Mouse (Mus musculus) CH12.LX (cell line): Measurements from ENCODE around the gene Cst9. TPM values are rescaled to one million over a fixed set of nuclear protein-coding genes. Genes with fewer than 3 reads are reported as not detected.

Experiments used
- DNase-seq: peaks from one replicate; pipeline ENCODE4 v3.0.0-alpha.2; 2013; ENCODE audit errors: extremely low read depth
- H3K27ac ChIP-seq: 2 replicates; pipeline ENCODE4 v1.5.1; 2012; ENCODE audit warnings: low read depth, mild to moderate bottlenecking, control low read depth, moderate library complexity; ENCODE audit not compliant: insufficient read depth
- H3K27me3 ChIP-seq: replicated peaks from 2 replicates; pipeline ENCODE3; 2012; ENCODE audit warnings: inconsistent platforms
- H3K36me3 ChIP-seq, 2 experiments: replicated peaks in 1 of 2; 2 replicates each; pipeline versions ENCODE3 to v1.6.1; 2012; ENCODE audit warnings: inconsistent platforms in 1 of 2, low read length in 1 of 2, mild to moderate bottlenecking in 1 of 2, mixed read lengths in 1 of 2, moderate library complexity in 1 of 2; ENCODE audit not compliant: control insufficient read depth in 1 of 2, insufficient read depth in 1 of 2
- H3K4me1 ChIP-seq, 2 experiments: 2 replicates each; pipeline ENCODE4 v1.6.1; 2012; ENCODE audit warnings: inconsistent platforms in 1 of 2, moderate library complexity in 1 of 2; ENCODE audit not compliant: insufficient read depth in 2 of 2, control insufficient read depth in 1 of 2
- H3K4me2 ChIP-seq: 2 replicates; pipeline ENCODE4 v1.6.1; 2012; ENCODE audit warnings: low read depth, mild to moderate bottlenecking, control low read depth; ENCODE audit not compliant: poor library complexity, insufficient read depth, severe bottlenecking
- H3K4me3 ChIP-seq, 3 experiments: fragments of 150-350 bp in 1 of 3; sonication (generic) in 1 of 3; replicated peaks in 1 of 3; 2 replicates each; pipeline versions ENCODE3 to v1.5.1; 2011 to 2012; ENCODE audit warnings: low read depth in 2 of 3, low read length in 2 of 3, mild to moderate bottlenecking in 2 of 3, moderate library complexity in 2 of 3, control low read depth in 1 of 3, improper control_type of control experiment in 1 of 3, inconsistent platforms in 1 of 3, mixed read lengths in 1 of 3; ENCODE audit not compliant: poor library complexity in 1 of 3
- H3K79me2 ChIP-seq: replicated peaks from 2 replicates; pipeline ENCODE4 v1.6.1; 2012; ENCODE audit warnings: mild to moderate bottlenecking, moderate library complexity; ENCODE audit not compliant: control insufficient read depth, poor library complexity, insufficient read depth, severe bottlenecking; ENCODE audit errors: extremely low read depth
- H3K9ac ChIP-seq: 2 replicates; pipeline ENCODE4 v1.6.1; 2012; ENCODE audit warnings: low read depth, mild to moderate bottlenecking, control low read depth, moderate library complexity; ENCODE audit not compliant: insufficient read depth
- H3K9me3 ChIP-seq: replicated peaks from 2 replicates; pipeline ENCODE3; 2012; ENCODE audit warnings: low read length, inconsistent platforms, mixed read lengths
- BHLHE40 ChIP-seq: IDR thresholded peaks from 2 replicates; pipeline ENCODE4 v1.6.1; 2011; ENCODE audit warnings: mild to moderate bottlenecking, low read depth, low read length, improper control_type of control experiment
- CHD1 ChIP-seq: IDR thresholded peaks from 2 replicates; pipeline ENCODE4 v1.6.1; 2012; ENCODE audit warnings: low read depth, low read length, improper control_type of control experiment, inconsistent platforms
- CHD2 ChIP-seq: IDR thresholded peaks from 2 replicates; pipeline ENCODE4 v1.6.1; 2011; ENCODE audit warnings: low read length, improper control_type of control experiment
- E2F4 ChIP-seq: IDR thresholded peaks from 2 replicates; pipeline ENCODE4 v1.6.1; 2011; ENCODE audit warnings: low read depth, low read length, improper control_type of control experiment; ENCODE audit not compliant: insufficient replicate concordance
- ETS1 ChIP-seq: conservative IDR thresholded peaks from 2 replicates; pipeline ENCODE4 v1.6.1; 2012; ENCODE audit warnings: low read depth, mild to moderate bottlenecking, inconsistent platforms, low read length, improper control_type of control experiment, moderate library complexity
- JUND ChIP-seq: conservative IDR thresholded peaks from 2 replicates; pipeline ENCODE4 v1.6.1; 2011; ENCODE audit warnings: low read depth, low read length, improper control_type of control experiment
- MAFK ChIP-seq: IDR thresholded peaks from 2 replicates; pipeline ENCODE4 v1.6.1; 2011; ENCODE audit warnings: low read length, improper control_type of control experiment; ENCODE audit not compliant: insufficient replicate concordance
- MAX ChIP-seq: IDR thresholded peaks from 2 replicates; pipeline ENCODE4 v1.6.1; 2011; ENCODE audit warnings: low read length, improper control_type of control experiment
- MAZ ChIP-seq: IDR thresholded peaks from 2 replicates; pipeline ENCODE4 v1.6.1; 2012; ENCODE audit warnings: low read depth, mild to moderate bottlenecking, inconsistent platforms, low read length, improper control_type of control experiment, moderate library complexity
- MEF2A ChIP-seq: IDR thresholded peaks from 2 replicates; pipeline ENCODE4 v1.6.1; 2014; ENCODE audit warnings: low read depth, mild to moderate bottlenecking, inconsistent platforms, low read length, improper control_type of control experiment, borderline replicate concordance
- MXI1 ChIP-seq: IDR thresholded peaks from 2 replicates; pipeline ENCODE4 v1.6.1; 2011; ENCODE audit warnings: mild to moderate bottlenecking, low read depth, low read length, improper control_type of control experiment
- NRF1 ChIP-seq: IDR thresholded peaks from 2 replicates; pipeline ENCODE4 v1.6.1; 2014; ENCODE audit warnings: low read depth, mild to moderate bottlenecking, inconsistent platforms, low read length, improper control_type of control experiment, moderate library complexity
- PAX5 ChIP-seq: IDR thresholded peaks from 2 replicates; pipeline ENCODE4 v1.6.1; 2012; ENCODE audit warnings: low read length, inconsistent platforms, mixed read lengths
- POLR2A ChIP-seq: IDR thresholded peaks from 2 replicates; pipeline ENCODE4 v1.6.1; 2011; ENCODE audit warnings: low read depth, mild to moderate bottlenecking, improper control_type of control experiment, low read length
- RCOR1 ChIP-seq: conservative IDR thresholded peaks from 2 replicates; pipeline ENCODE4 v1.6.1; 2012; ENCODE audit warnings: low read depth, mild to moderate bottlenecking, inconsistent platforms, low read length, improper control_type of control experiment
- SMC3 ChIP-seq: IDR thresholded peaks from 2 replicates; pipeline ENCODE4 v1.6.1; 2011; ENCODE audit warnings: low read depth, low read length, improper control_type of control experiment
- USF1 ChIP-seq: IDR thresholded peaks from 2 replicates; pipeline ENCODE4 v1.6.1; 2014; ENCODE audit warnings: low read depth, mild to moderate bottlenecking, inconsistent platforms, low read length, improper control_type of control experiment
- USF2 ChIP-seq: conservative IDR thresholded peaks from 2 replicates; pipeline ENCODE4 v1.6.1; 2011; ENCODE audit warnings: low read depth, low read length, improper control_type of control experiment
- ZC3H11A ChIP-seq: IDR thresholded peaks from 2 replicates; pipeline ENCODE4 v1.6.1; 2012; ENCODE audit warnings: low read depth, mild to moderate bottlenecking, inconsistent platforms, low read length, improper control_type of control experiment
- ZKSCAN1 ChIP-seq: IDR thresholded peaks from 2 replicates; pipeline ENCODE4 v1.6.1; 2012; ENCODE audit warnings: low read depth, inconsistent platforms, low read length, improper control_type of control experiment, borderline replicate concordance
- ZNF384 ChIP-seq: IDR thresholded peaks from 2 replicates; pipeline ENCODE4 v1.6.1; 2012; ENCODE audit warnings: low read depth, low read length, improper control_type of control experiment, inconsistent platforms
- dilution Hi-C: fragments of 300-500 bp; cut with MboI; formaldehyde crosslinking; loops from 2 replicates; pipeline ENCODE4 v1.14.3; 2020; ENCODE audit warnings: low sequenced_read_pairs; ENCODE audit not compliant: extremely low pct_unique_long_range_greater_than_20kb, extremely low pct_ligation_motif_present
- in situ Hi-C: fragments of 300-500 bp; cut with MboI; formaldehyde crosslinking; loops from 3 replicates; pipeline ENCODE4 v1.14.3; 2019; ENCODE audit warnings: low sequenced_read_pairs, low pct_ligation_motif_present, low pct_unique_long_range_greater_than_20kb, mixed read lengths
- polyA plus RNA-seq: library from polyadenylated mRNA; unstranded; fragments of >175 nt; gene quantifications from 2 replicates; pipeline ENCODE4 v1.2.1, GENCODE M21; 2012; ENCODE audit warnings: low read depth; ENCODE audit not compliant: insufficient read length
- total RNA-seq, 2 experiments: library from RNA; depleted of rRNA; stranded (reverse); fragments of 300-350 nt in 1 of 2; fragments of >200 nt in 1 of 2; gene quantifications; 2 replicates each; pipeline ENCODE4 v1.2.3; 2012 to 2014

Gene Cst9
- total and polyA plus RNA-seq, 3 experiments: not detected

DNA sequence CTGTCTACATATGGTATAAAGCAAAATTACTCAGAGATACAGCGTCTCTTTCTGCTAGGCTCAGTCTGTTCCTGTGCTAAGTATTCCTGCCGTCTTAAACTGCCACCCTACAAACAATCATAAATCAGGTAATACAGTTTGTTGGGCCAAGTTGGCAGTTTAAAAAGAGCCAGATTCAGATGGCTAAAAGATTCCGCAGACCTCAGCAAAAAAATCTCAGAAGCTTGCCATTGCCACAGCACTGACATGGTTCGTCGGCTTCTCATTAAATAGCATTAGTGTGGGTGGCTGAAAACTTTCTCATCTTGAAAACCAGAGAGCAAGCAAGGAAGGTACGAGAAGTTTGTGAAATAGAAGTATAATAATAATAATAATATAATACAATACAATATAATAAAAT is 28.3 kb upstream of the Cst9 start:
- no peak overlapping the region for H3K27ac ChIP-seq
- no peak overlapping the region for H3K4me3 ChIP-seq
- H3K4me1 ChIP-seq: no peaks in the 10 kb centered on the region
- no peaks in the 10 kb centered on the region for H3K9me3 ChIP-seq
- no peak overlapping the region for H3K9ac ChIP-seq
- no peak overlapping the region for H3K4me2 ChIP-seq
- H3K79me2 ChIP-seq: no peaks in the 10 kb centered on the region
- peak; percentile 6 for DNase-seq
- no peaks in the 10 kb centered on the region for H3K36me3 ChIP-seq
- dilution Hi-C loops: no loop called here
- in situ Hi-C loops: no loop called here
- H3K27me3 ChIP-seq: no peaks in the 10 kb centered on the region
- peak; percentile 94 for TF ChIP-seq MAFK
- TF ChIP-seq ZNF384: no peak
- TF ChIP-seq SMC3: no peak
- TF ChIP-seq, all 38 proteins: peak for 1

DNA sequence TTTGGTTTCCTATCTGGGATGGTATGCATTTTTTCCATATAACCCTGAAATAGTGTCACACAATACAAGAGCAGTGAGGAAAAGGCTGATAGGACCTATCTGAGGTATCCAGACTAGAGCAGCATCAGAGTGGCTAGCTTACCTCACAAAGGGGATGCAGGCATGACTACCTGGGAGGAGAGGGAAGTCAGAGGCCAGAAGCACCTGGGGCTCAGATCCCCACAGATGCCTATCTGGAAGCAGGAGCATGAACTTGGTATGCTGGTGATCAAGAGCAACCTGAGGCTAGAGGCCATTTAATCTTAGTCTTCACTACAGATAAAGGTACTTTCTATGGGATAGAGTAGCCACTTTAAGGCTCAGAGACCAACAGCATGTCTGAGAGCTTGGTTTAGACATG is 15.0 kb upstream of the Cst9 start, which contains the start of gene Cst13:
Gene Cst13 (plus strand): TSS at position 173 of the 400 bp plus-strand sequence.
- Histone ChIP-seq H3K36me3 (no peaks in the 10 kb centered on the region), H3K79me2 (no peaks in the 10 kb centered on the region), H3K4me3 (no peak within 1 kb of the TSS), H3K9ac (no peak within 1 kb of the TSS), H3K4me1 (no peaks in the 10 kb centered on the region), H3K9me3 (no peaks in the 10 kb centered on the region), H3K4me2 (no peak within 1 kb of the TSS), H3K27ac (no peak within 1 kb of the TSS), H3K27me3 (peaks cover 2% of the 10 kb centered on the region)
- dilution Hi-C loops: no loop called here
- in situ Hi-C loops: loop anchor here (10.0 kb wide), 1 partner anchor 45 kb away; the partner anchor contains the start of gene Cst11
- no peak for TF ChIP-seq RCOR1
- TF ChIP-seq NRF1: no peak
- TF ChIP-seq MAX: no peak
- TF ChIP-seq POLR2A: no peak
- TF ChIP-seq MAFK: no peak
- TF ChIP-seq ZNF384: no peak
- no peak for TF ChIP-seq MXI1
- no peak for TF ChIP-seq CHD1
- TF ChIP-seq JUND: no peak
- TF ChIP-seq ZKSCAN1: no peak
- no peak for TF ChIP-seq ETS1
- TF ChIP-seq PAX5: no peak
- no peak for TF ChIP-seq MEF2A
- no peak for TF ChIP-seq SMC3
- DNase-seq: no peak

DNA sequence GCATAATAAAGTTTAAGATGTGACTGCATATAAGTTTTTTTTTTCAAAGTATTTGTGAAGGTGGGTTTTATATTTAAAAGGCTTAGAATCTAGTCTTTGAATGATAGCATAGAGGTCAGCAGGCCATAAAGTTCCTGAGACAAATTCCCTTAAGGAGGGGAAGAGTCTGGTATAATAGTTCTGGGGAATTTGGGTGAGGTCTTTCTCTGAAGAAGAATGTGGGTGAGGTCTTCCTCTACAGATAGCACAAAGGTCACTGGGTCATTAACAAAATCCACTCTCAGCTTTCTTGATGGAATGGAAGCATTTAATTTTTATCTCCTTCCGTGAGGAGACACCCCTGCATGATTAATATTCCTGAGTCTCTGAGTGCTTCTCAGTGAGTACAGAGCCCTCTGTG is 9.0 kb upstream of the Cst9 start:
- Histone ChIP-seq H3K27ac (no peak overlapping the region), H3K9ac (no peak overlapping the region), H3K79me2 (no peaks in the 10 kb centered on the region), H3K4me2 (no peak overlapping the region), H3K27me3 (peaks cover 2% of the 10 kb centered on the region), H3K4me1 (no peaks in the 10 kb centered on the region), H3K9me3 (no peaks in the 10 kb centered on the region), H3K36me3 (no peaks in the 10 kb centered on the region), H3K4me3 (no peak overlapping the region)
- in situ Hi-C loops: loop anchor here (10.0 kb wide), 1 partner anchor 51 kb away; the partner anchor contains the start of gene Cst11
- dilution Hi-C loops: no loop called here
- DNase-seq: no peak
- TF ChIP-seq ETS1: no peak
- no peak for TF ChIP-seq ZC3H11A
- no peak for TF ChIP-seq ZKSCAN1
- TF ChIP-seq E2F4: no peak
- no peak for TF ChIP-seq CHD2
- TF ChIP-seq USF2: no peak
- TF ChIP-seq USF1: no peak
- no peak for TF ChIP-seq MAZ
- no peak for TF ChIP-seq MAFK
- no peak for TF ChIP-seq BHLHE40
- TF ChIP-seq RCOR1: no peak
